Mouse (Mus musculus): ENCODE measurements around the gene Olfr1107.

Gene Olfr1107

GRCm38 (mm10) chr2:87075717-87076116, at the start of gene Olfr1107:
Gene Olfr1107, minus strand, starts transcription at chr2:87075817.
- CTCF ChIA-PET = no interaction called here

- CTCF ChIA-PET = no interaction called here
Measured at GRCm38 (mm10) chr2:87114467-87114866, 38.9 kb upstream of the Olfr1107 start, which contains the start of gene Olfr259. Gene Olfr259, minus strand, starts transcription at chr2:87114567.

- CTCF ChIA-PET = no interaction called here
Measured at GRCm38 (mm10) chr2:87095908-87096307, 20.3 kb upstream of the Olfr1107 start, which contains the start of gene Olfr1109. Gene Olfr1109, minus strand, starts transcription at chr2:87096008.

- CTCF ChIA-PET = no interaction called here
Measured at GRCm38 (mm10) chr2:87052173-87052572, 23.4 kb downstream of the Olfr1107 start, which contains the start of gene Olfr1106. Gene Olfr1106, minus strand, starts transcription at chr2:87052273.

GRCm38 (mm10) chr2:87036431-87036830, 39.2 kb downstream of the Olfr1107 start, which contains the start of gene Olfr1105:
Gene Olfr1105, minus strand, starts transcription at chr2:87036531.
- CTCF ChIA-PET = no interaction called here

GRCm38 (mm10) chr2:87026980-87027379, 48.6 kb downstream of the Olfr1107 start, which contains the start of gene Olfr1104:
Gene Olfr1104, minus strand, starts transcription at chr2:87027080.
- CTCF ChIA-PET = no interaction called here
